Mouse (Mus musculus) heart, adult 2 months (tissue): ENCODE data around the gene Fam107b. TPM values are rescaled to one million over a fixed set of nuclear protein-coding genes. Genes with fewer than 3 reads are reported as not detected.
"Not testable (repeated sequence)": the region's sequence is repeated elsewhere in the genome, so short reads cannot be mapped to it uniquely, and the experiment has no call there.

Experiments used
- DNase-seq, 2 experiments: peaks; one replicate each; pipeline ENCODE4 v3.0.0; 2021
- H3K27ac ChIP-seq: fragments of 200-600 bp; 2 replicates; pipeline ENCODE4 v1.8.1; 2022
- H3K27me3 ChIP-seq: fragments of 200-500 bp; 2 replicates; pipeline ENCODE4 v1.6.1; 2012; ENCODE audit warnings: mild to moderate bottlenecking, low read length, inconsistent platforms, mixed read lengths; ENCODE audit not compliant: control insufficient read depth, insufficient read depth
- H3K36me3 ChIP-seq: fragments of 200-500 bp; 2 replicates; pipeline ENCODE4 v1.6.1; 2012; ENCODE audit warnings: low read length, inconsistent platforms; ENCODE audit not compliant: control insufficient read depth, insufficient read depth
- H3K4me1 ChIP-seq: fragments of 200-500 bp; 2 replicates; pipeline ENCODE4 v1.6.1; 2011; ENCODE audit warnings: low read length; ENCODE audit not compliant: control insufficient read depth, insufficient read depth
- H3K4me3 ChIP-seq: fragments of 200-600 bp; 2 replicates; pipeline ENCODE4 v1.8.1; 2022
- H3K79me2 ChIP-seq: fragments of 200-500 bp; replicated peaks from 2 replicates; pipeline ENCODE4 v1.6.1; 2012; ENCODE audit warnings: mild to moderate bottlenecking, inconsistent platforms, low read length, moderate library complexity, mixed read lengths; ENCODE audit not compliant: control insufficient read depth, insufficient read depth
- H3K9ac ChIP-seq: fragments of 200-500 bp; 2 replicates; pipeline ENCODE4 v1.6.1; 2012; ENCODE audit warnings: low read depth, mild to moderate bottlenecking, control low read depth, inconsistent platforms, low read length, mixed read lengths
- CTCF ChIP-seq: fragments of 200-600 bp; IDR thresholded peaks from 2 replicates; pipeline ENCODE4 v1.8.1; 2022; ENCODE audit warnings: antibody characterized with exemption, mild to moderate bottlenecking, moderate library complexity
- EP300 ChIP-seq: fragments of 200-500 bp; IDR thresholded peaks from 2 replicates; pipeline ENCODE4 v1.6.1; 2011; ENCODE audit warnings: low read depth, low read length, control low read depth; ENCODE audit not compliant: insufficient read depth
- POLR2A ChIP-seq: fragments of 200-500 bp; IDR thresholded peaks from 2 replicates; pipeline ENCODE4 v1.6.1; 2011; ENCODE audit warnings: mild to moderate bottlenecking, low read depth, low read length, control low read depth; ENCODE audit not compliant: insufficient read depth
- WGBS: fragments of 180-500 bp; shearing (Covaris S2); methylation state at CpG from one replicate; pipeline ENCODE4 v1.1.7; 2018; 5-methylcytosine and 5-hydroxymethylcytosine counted together
- intact Hi-C: fragments of 180-260 bp; cut with DNase I; formaldehyde crosslinking; loops from one replicate; pipeline ENCODE4 v1.15.1; 2025
- polyA plus RNA-seq: library from polyadenylated mRNA; depleted of rRNA; stranded (reverse); fragments of >200 nt; gene quantifications from 2 replicates; pipeline ENCODE4 v1.2.3, GENCODE M21; 2012
- total RNA-seq, 2 experiments: library from RNA; stranded (reverse); gene quantifications; 2 replicates each; pipeline ENCODE4 v1.2.3; 2021

Gene Fam107b
- total and polyA plus RNA-seq, 3 experiments, result 3.2 to 10.1 (median 5.5) TPM

DNA sequence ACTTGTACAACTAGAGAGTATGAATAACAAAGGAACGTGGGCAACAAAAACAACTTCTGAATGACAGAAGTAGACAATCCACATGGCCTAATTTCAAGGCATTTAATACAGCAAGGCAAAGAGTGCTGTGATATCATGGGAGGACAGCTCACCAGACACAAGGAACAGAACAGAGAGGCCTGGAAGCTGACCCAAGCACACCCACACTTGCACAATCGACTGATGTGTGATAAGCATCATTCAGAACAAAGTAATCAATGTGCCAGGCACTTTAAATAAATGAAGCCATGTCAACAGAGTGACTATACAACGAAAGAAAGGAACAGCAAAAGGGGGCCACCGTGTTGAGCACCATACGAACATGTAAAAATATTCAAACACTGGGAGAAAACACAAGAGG, 125.6 kb downstream of the Fam107b start:
- TF ChIP-seq CTCF, result no peak
- no peak for TF ChIP-seq EP300
- TF ChIP-seq POLR2A, result no peak
- Histone ChIP-seq H3K36me3 (no peaks in the 10 kb centered on the region), H3K9ac (no peak overlapping the region), H3K4me1 (no peaks in the 10 kb centered on the region), H3K79me2 (no peaks in the 10 kb centered on the region), H3K27me3 (no peaks in the 10 kb centered on the region), H3K4me3 (no peak overlapping the region), H3K27ac (no peak overlapping the region)
- DNase-seq, result no peak
- 74% methylated on average over 5 of the region's 5 CpGs for WGBS
- intact Hi-C loops, result no loop called here

DNA sequence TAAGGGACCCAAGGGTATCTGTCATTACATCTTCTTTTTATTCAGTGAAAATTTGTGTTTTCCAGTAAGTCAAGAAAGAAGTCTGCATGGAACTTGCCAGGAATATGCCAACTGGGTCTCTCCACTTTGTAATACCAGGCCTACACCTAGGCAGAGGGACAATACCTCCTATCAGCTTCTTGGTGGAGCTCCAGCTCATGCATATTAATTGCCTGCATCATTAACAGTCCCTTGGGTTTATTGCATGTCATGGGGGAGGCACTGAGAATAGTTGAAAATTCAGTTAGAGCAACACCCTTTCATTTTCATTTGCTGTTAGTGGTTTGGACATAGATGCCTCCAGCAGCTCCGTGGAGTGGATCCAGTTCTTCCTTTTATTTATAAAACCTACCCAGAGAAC, 130.1 kb downstream of the Fam107b start:
- no peak overlapping the region for H3K4me3 ChIP-seq
- DNase-seq, result no peak
- H3K4me1 ChIP-seq, result no peaks in the 10 kb centered on the region
- no peak overlapping the region for H3K9ac ChIP-seq
- 49% methylated on average over 1 of the region's 1 CpGs for WGBS
- H3K27me3 ChIP-seq, result no peaks in the 10 kb centered on the region
- no peaks in the 10 kb centered on the region for H3K79me2 ChIP-seq
- intact Hi-C loops, result no loop called here
- no peak overlapping the region for H3K27ac ChIP-seq
- no peaks in the 10 kb centered on the region for H3K36me3 ChIP-seq
- TF ChIP-seq EP300, result no peak
- TF ChIP-seq CTCF, result no peak
- no peak for TF ChIP-seq POLR2A

DNA sequence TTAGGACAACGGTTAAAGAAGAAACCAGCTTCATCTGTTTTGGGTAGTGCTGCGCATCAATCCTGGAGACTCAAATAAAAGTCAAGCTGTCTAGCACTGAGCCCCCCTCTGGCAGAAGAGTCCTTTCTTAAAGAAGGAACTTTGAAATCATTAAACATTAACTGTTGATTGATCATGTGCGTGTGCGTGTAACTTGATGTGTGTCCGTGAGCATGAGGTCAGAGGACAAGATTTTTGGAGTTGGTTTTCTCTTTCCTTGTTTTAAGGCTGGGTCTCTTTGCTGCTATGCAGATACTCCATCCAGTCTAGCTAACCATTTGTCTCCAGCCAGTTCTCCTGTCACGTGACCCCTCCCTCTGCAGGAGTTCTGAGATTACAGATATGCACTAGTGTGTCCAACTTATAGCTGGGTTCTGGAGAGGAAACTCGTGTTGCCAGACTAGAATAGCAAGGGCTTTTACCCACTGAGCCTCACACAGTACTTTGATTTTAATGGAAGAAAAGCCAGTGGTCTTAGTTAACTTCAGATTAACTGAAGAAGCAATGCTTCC, 132.4 kb downstream of the Fam107b start:
- Histone ChIP-seq H3K27me3 (no peaks in the 10 kb centered on the region), H3K36me3 (no peaks in the 10 kb centered on the region), H3K79me2 (no peaks in the 10 kb centered on the region), H3K4me1 (no peaks in the 10 kb centered on the region), H3K27ac (no peak overlapping the region), H3K9ac (no peak overlapping the region), H3K4me3 (no peak overlapping the region)
- 80% methylated on average over 7 of the region's 7 CpGs for WGBS
- no peak for DNase-seq
- TF ChIP-seq EP300 (no peak), POLR2A (no peak), CTCF (no peak)
- intact Hi-C loops, result no loop called here

DNA sequence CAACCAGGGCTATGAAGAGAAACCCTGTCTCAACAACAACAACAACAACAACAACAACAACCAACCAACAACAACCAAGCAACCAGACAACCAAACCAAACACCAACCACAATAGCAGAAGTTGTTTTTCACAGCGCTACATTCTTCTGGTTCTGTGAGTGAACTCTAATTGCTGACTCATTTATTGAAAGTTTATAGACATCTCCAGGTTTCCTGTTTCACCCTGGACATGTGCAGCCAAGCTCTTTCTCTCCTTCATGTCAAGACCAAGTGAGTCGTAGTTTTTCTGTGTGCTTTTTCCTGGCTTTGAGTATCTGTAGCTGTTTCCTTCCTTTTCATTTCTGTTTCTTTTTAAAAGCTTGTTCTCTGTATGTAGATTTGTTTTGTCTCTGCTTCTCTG, 133.5 kb downstream of the Fam107b start:
- H3K9ac ChIP-seq, result no peak overlapping the region
- 55% methylated on average over 2 of the region's 2 CpGs for WGBS
- intact Hi-C loops, result no loop called here

DNA sequence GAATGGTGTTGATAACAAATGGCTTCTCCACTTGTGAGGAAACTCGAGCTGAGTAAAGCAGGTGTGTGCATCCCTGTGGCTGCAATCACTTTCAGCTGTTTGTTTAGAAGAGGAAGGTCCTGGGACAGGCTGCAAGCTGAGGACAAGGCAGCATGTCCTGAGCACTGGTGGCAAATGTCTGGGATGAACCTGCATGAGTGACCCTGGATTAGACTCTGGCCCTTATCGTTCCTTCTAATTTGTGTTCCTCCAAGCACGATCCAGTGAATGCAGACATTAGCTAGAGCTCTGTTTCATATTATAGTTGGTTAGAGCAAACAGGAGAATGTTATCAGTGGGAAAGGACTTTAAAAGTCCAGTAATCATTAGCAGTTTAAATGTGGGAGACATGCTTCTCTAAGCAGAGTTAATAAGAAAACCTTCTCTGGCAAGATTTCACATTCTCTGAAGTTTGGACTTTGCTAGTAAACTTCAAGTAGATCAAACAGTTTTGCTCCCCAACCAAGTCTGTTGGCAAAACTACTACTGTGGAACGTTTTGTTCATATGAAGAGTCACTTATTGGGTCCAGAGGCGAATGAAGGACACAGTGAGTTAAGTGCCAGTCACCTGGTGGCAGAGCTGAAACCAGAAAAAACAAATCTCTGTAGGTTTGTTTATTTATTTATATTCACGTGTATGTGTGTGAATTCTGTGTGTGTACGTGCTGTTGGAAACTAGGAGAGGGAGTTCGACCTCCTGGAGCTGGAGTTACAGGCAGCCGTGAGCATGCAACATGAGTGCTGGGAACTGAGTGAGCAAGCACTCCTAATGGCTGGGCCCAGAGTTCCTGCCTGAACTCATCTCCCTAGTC, 134.2 kb downstream of the Fam107b start:
- no peak for TF ChIP-seq EP300
- no peak for TF ChIP-seq CTCF
- TF ChIP-seq POLR2A, result no peak
- no peaks in the 10 kb centered on the region for H3K36me3 ChIP-seq
- no peaks in the 10 kb centered on the region for H3K4me1 ChIP-seq
- no peak for DNase-seq
- WGBS, result 71% methylated on average over 9 of the region's 9 CpGs
- no peaks in the 10 kb centered on the region for H3K27me3 ChIP-seq
- no peak overlapping the region for H3K9ac ChIP-seq
- H3K27ac ChIP-seq, result no peak overlapping the region
- H3K79me2 ChIP-seq, result no peaks in the 10 kb centered on the region
- intact Hi-C loops, result no loop called here
- no peak overlapping the region for H3K4me3 ChIP-seq

More for the DNA sequence above, 133.5 kb downstream of the Fam107b start:
- H3K4me1 ChIP-seq, result no peaks in the 10 kb centered on the region
- no peak overlapping the region for H3K4me3 ChIP-seq
- H3K27ac ChIP-seq, result no peak overlapping the region
- no peak for DNase-seq
- no peaks in the 10 kb centered on the region for H3K27me3 ChIP-seq
- TF ChIP-seq POLR2A, result no peak
- no peak for TF ChIP-seq CTCF
- no peak for TF ChIP-seq EP300
- H3K79me2 ChIP-seq, result no peaks in the 10 kb centered on the region
- no peaks in the 10 kb centered on the region for H3K36me3 ChIP-seq

DNA sequence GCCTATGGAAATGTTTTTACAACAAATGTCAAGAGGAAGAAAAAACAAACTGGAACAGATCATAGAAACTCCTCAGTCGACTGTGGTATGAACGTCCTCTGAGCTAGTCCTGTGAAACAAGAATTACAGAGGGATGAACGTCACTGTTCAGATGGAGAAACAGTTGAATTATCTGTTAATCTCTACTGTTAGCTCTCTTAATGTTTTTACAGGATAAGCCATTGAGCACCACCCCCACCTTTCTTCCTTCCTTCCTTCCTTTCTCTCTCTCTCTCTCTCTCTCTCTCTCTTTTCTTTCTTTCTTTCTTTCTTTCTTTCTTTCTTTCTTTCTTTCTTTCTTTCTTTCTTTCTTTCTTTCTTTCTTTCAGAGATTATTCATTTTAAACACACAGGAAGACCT, 135.0 kb downstream of the Fam107b start:
- H3K79me2 ChIP-seq, H3K27ac ChIP-seq, H3K27me3 ChIP-seq, DNase-seq, H3K4me1 ChIP-seq, H3K36me3 ChIP-seq, H3K9ac ChIP-seq, H3K4me3 ChIP-seq, intact Hi-C loops: not testable (repeated sequence)
- 49% methylated on average over 3 of the region's 3 CpGs for WGBS
